Mouse (Mus musculus): Measurements from ENCODE around the gene Vnn3. TPM values are rescaled to one million over a fixed set of nuclear protein-coding genes. Genes with fewer than 3 reads are reported as not detected.

Gene Vnn3
- total RNA-seq, 2 experiments from 2014 or later, result not detected

DNA sequence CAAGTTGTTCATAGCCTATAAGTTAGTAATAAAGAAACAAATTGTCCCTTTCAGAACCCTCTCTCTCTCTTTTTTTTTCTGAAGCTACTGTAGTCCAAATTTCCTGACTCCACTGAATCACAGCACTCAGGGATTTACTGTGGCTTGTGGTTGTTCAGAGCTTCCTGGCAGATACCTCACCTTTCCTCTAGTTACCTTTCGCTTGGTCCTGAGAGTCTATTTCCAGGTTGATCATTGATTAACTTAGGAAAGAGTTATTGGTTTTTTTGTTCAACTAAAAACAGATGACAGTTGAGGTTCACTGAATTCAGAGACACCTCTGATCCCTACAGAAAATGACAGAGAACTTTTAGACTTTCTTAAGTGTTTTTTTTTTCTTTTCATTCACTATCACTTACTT, 33.6 kb downstream of the Vnn3 start:
- intact Hi-C loops (cut with DNase I; ENCODE audit: low total_unique reads), result no loop called here
- no peak for DNase-seq

- DNase-seq, result no peak
- intact Hi-C loops (cut with DNase I; ENCODE audit: low total_unique reads), result no loop called here
Observed at GRCm38 (mm10) chr10:23886060-23886459, 34.8 kb downstream of the Vnn3 start.

GRCm38 (mm10) chr10:23892987-23893386, 41.7 kb downstream of the Vnn3 start:
- intact Hi-C loops (cut with DNase I; ENCODE audit: low total_unique reads), result no loop called here
- DNase-seq, result no peak

GRCm38 (mm10) chr10:23894601-23895349, 43.5 kb downstream of the Vnn3 start, which contains the start of gene Vnn1:
Gene Vnn1, plus strand, starts transcription at chr10:23894688.
- no peak for DNase-seq
- intact Hi-C loops (cut with DNase I; ENCODE audit: low total_unique reads), result no loop called here

DNA sequence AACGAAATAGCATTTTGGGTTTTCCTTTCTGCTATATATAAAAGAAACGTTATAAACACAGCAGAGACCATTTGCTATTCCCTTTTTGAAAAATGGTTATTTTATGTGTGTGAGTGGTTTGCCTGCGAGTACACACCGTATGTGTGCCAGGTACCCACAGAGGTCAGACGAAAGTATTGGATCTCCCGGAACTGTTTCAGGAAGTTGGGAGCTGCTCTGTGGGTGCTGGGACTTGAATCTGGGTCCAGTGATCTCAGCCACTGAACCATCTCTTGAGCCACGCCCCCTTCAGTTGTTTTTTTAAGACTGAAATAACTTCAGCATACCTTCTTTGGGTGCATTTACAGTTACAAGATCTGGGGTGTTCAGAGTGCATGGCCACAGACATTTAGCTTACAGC, 44.1 kb downstream of the Vnn3 start:
- intact Hi-C loops (cut with DNase I; ENCODE audit: low total_unique reads), result no loop called here
- DNase-seq, result no peak

GRCm38 (mm10) chr10:23901119-23901518, 49.9 kb downstream of the Vnn3 start:
- DNase-seq, result no peak
- intact Hi-C loops (cut with DNase I; ENCODE audit: low total_unique reads), result no loop called here

GRCm38 (mm10) chr10:23905661-23906060, 54.4 kb downstream of the Vnn3 start:
- intact Hi-C loops (cut with DNase I; ENCODE audit: low total_unique reads), result no loop called here
- DNase-seq, result no peak

Other genes starting within 250 kb of the Vnn3 start
- gene Rps12, start 64.2 kb upstream of the Vnn3 start, total RNA-seq (2021), result 100 to 1,000 TPM; 252 to 272 TPM
- gene Slc18b1, start 54.5 kb upstream of the Vnn3 start, total RNA-seq (2021), result 10 to 100 TPM; 12.2 to 13.0 TPM
- gene Vnn1, start 43.2 kb downstream of the Vnn3 start, total RNA-seq (2021), result under 1 TPM; 0.10 to 0.40 TPM
- not detected for gene Taar1, start 68.9 kb downstream of the Vnn3 start, total RNA-seq (2021)
- gene Taar2, start 87.1 kb downstream of the Vnn3 start, total RNA-seq (2021), result not detected
- gene Taar3, start 98.1 kb downstream of the Vnn3 start, total RNA-seq (2021), result not detected
- not detected for gene Taar4, start 109.0 kb downstream of the Vnn3 start, total RNA-seq (2021)
- gene Taar5, start 119.2 kb downstream of the Vnn3 start, total RNA-seq (2021), result not detected
- not detected for gene Taar6, start 134.2 kb downstream of the Vnn3 start, total RNA-seq (2021)
- gene Taar7a, start 142.0 kb downstream of the Vnn3 start, total RNA-seq (2021), result not detected
- gene Taar7b, start 148.5 kb downstream of the Vnn3 start, total RNA-seq (2021), result not detected
- not detected for gene Taar7d, start 175.8 kb downstream of the Vnn3 start, total RNA-seq (2021)
- gene Taar7e, start 186.2 kb downstream of the Vnn3 start, total RNA-seq (2021), result not detected
- not detected for gene Taar7f, start 198.0 kb downstream of the Vnn3 start, total RNA-seq (2021)
- not detected for gene Taar8a, start 225.0 kb downstream of the Vnn3 start, total RNA-seq (2021)
- not detected for gene Taar8b, start 240.8 kb downstream of the Vnn3 start, total RNA-seq (2021)